Mouse (Mus musculus) stomach, embryonic 16.5 days (tissue): Measurements from ENCODE around the gene Wdr83. TPM values are rescaled to one million over a fixed set of nuclear protein-coding genes. Genes with fewer than 3 reads are reported as not detected.
"Not testable (repeated sequence)": the region's sequence is repeated elsewhere in the genome, so short reads cannot be mapped to it uniquely, and the experiment has no call there.

Source experiments
- ATAC-seq: fragments of 200-750 bp; cut with Nextera tagmentation; 2 replicates; pipeline ENCODE4 v1.8.0; 2017; ENCODE audit warnings: moderate number of reproducible peaks, moderate TSS enrichment; ENCODE audit not compliant: insufficient read depth, low FRiP score
- H3K27ac ChIP-seq: fragments of 300-500 bp; sonication (generic); 2 replicates; pipeline ENCODE4 v1.5.1; 2014; ENCODE audit warnings: low read length
- H3K27me3 ChIP-seq: fragments of 300-500 bp; sonication (generic); 2 replicates; pipeline ENCODE4 v1.6.1; 2014; ENCODE audit warnings: low read length, control low read depth, mixed read lengths; ENCODE audit not compliant: control insufficient read depth, insufficient read depth
- H3K36me3 ChIP-seq: fragments of 300-500 bp; sonication (generic); 2 replicates; pipeline ENCODE4 v1.6.1; 2014; ENCODE audit warnings: low read length; ENCODE audit not compliant: control insufficient read depth, insufficient read depth
- H3K4me1 ChIP-seq: fragments of 300-500 bp; sonication (generic); 2 replicates; pipeline ENCODE4 v1.6.1; 2014; ENCODE audit warnings: low read length, control low read depth, mixed read lengths; ENCODE audit not compliant: control insufficient read depth, insufficient read depth
- H3K4me2 ChIP-seq: fragments of 300-500 bp; sonication (generic); 2 replicates; pipeline ENCODE4 v1.6.1; 2014; ENCODE audit warnings: low read depth, low read length, mixed read lengths
- H3K4me3 ChIP-seq: fragments of 300-500 bp; sonication (generic); replicated peaks from 2 replicates; pipeline ENCODE4 v1.5.1; 2014; ENCODE audit warnings: mild to moderate bottlenecking, low read length
- H3K9ac ChIP-seq: fragments of 300-500 bp; sonication (generic); 2 replicates; pipeline ENCODE4 v1.6.1; 2014; ENCODE audit warnings: low read length
- H3K9me3 ChIP-seq: fragments of 300-500 bp; sonication (generic); replicated peaks from 2 replicates; pipeline ENCODE4 v1.6.1; 2016; ENCODE audit warnings: low read length, control low read depth; ENCODE audit not compliant: control insufficient read depth
- WGBS: fragments of 180-500 bp; shearing (Covaris S2); extraction: QIAGEN DNeasy Blood & Tissue Kit; methylation state at CpG from one replicate; pipeline ENCODE4 v1.1.7; 2014; 5-methylcytosine and 5-hydroxymethylcytosine counted together
- polyA plus RNA-seq: library from polyadenylated mRNA; unstranded; fragments of >200 nt; fragmentation: Nextera tagmentation; extraction: Ambion mirVana; gene quantifications from 2 replicates; pipeline ENCODE4 v1.2.1, GENCODE M21; 2015

The Wdr83 gene
- polyA plus RNA-seq, 1 experiment from 2014 or later, result 36.8 TPM

DNA sequence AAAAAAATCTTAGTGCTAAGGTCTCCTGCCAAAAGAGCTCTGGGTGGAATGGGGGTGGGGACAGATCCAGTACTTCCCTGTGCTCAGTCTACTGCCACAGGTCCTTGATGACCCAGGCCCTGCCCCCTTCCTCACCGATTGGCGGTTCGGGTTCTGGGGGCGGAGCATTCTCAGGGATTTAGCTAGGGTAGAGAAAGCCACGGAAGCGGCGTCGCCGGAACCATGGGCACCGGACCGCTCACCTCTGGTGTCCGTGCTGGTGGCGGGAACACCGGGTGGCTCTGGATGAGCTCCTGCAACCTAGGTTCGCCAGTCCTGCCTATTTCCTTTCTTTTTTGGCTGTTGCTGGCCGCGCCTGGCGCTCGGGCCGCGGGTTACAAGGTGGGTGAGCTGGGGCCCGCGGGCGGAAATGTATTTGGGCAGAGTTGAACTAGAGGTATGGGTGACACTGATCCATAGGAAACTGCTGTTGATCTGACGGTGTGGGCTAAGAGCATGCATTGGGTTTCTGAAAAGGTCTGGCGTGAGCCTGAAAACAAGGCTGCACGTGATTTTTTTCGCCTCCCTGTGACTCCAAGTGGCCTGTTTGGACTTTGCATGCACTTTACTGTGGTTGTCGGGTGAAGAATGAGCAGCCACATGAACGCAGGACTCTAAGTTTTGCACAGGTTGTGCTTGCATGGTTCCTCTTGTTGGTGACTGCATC, 2.2 kb upstream of the Wdr83 start, which contains the start of gene Man2b1:
Man2b1 (plus strand) TSS at position 163 of the 706 bp plus-strand sequence.
- Histone ChIP-seq H3K4me1 (peaks cover 25% of the 10 kb centered on the region), H3K27ac (peak within 1 kb of the TSS; percentile 46), H3K9ac (peak within 1 kb of the TSS; percentile 81), H3K9me3 (no peaks in the 10 kb centered on the region), H3K27me3 (no peaks in the 10 kb centered on the region), H3K4me2 (peak within 1 kb of the TSS; percentile 81), H3K4me3 (peak within 1 kb of the TSS; percentile 75), H3K36me3 (0 out of 2 replicates have a peak, but pooled peaks cover under 1% of the 10 kb centered on the region)
- WGBS, result under 1% methylated on average over 30 of the region's 30 CpGs
- ATAC-seq, result peak; percentile 93

DNA sequence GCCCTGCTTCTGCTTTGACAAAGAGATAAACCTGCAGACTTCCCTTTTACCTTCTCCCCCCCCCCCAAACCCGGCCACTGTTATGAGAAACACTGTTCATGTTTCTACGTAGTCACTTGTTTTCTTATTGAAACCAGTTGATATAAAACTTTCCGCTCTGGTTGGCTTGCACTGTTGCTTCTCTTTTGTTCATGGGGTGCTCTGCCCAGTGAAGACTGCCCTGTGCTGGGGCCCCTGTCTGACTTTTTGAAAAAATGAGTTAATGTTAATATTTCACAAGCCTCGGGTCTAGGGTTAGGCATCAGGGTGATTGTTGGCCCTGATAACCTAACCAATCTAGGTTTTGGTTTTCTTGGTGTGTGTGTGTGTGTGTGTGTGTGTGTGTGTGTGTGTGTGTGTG, 1.1 kb upstream of the Wdr83 start:
- H3K4me3 ChIP-seq, H3K4me2 ChIP-seq, H3K27me3 ChIP-seq, H3K9ac ChIP-seq, H3K9me3 ChIP-seq, H3K27ac ChIP-seq, H3K36me3 ChIP-seq, ATAC-seq: not testable (repeated sequence)
- peaks cover 25% of the 10 kb centered on the region for H3K4me1 ChIP-seq
- 82% methylated on average over 4 of the region's 4 CpGs for WGBS

DNA sequence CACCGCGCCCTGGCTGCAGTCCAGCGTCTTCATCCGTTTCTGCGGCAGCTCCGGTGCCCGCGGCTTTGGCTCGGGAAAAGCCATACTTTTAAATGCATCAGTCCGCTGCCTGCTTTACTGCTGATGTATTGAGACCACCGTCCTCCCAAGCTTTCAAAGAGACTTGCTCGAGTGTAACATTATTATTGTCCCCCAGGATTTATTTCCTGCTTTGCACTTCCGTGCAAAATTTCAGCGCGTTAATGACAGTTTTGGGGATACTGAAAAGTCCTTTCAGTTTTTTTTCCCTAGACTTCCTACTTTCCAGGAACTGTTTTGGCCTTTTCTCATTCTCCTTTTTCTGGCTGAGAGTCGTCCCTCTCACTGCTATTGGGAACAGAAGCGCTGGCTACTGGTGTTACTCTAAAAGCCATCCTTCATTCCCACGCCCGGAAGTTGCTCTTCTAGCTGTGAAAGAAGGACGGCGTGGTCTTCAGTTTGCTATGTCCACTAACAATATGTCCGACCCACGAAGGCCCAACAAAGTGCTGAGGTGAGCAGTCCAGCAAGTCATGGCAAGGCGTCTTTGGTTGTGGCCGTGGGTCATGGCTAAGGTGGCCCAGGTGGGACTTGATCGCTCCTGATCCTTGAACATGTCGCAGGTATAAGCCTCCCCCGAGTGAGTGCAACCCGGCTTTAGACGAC, 432 bp downstream of the Wdr83 start, which contains the start of gene Wdr83os:
Wdr83os (plus strand) TSS at position 209 of the 684 bp plus-strand sequence.
- H3K36me3 ChIP-seq, result no peaks in the 10 kb centered on the region
- peak within 1 kb of the TSS; percentile 86 for H3K27ac ChIP-seq
- peaks cover 25% of the 10 kb centered on the region for H3K4me1 ChIP-seq
- WGBS, result under 1% methylated on average over 30 of the region's 30 CpGs
- no peaks in the 10 kb centered on the region for H3K9me3 ChIP-seq
- H3K4me2 ChIP-seq, result peak within 1 kb of the TSS; percentile 96
- H3K9ac ChIP-seq, result peak within 1 kb of the TSS; percentile 96
- H3K27me3 ChIP-seq, result no peaks in the 10 kb centered on the region
- peak within 1 kb of the TSS; percentile 77 for H3K4me3 ChIP-seq
- ATAC-seq, result 0 out of 2 replicates have a peak, but pooled peaks have one; percentile 2

DNA sequence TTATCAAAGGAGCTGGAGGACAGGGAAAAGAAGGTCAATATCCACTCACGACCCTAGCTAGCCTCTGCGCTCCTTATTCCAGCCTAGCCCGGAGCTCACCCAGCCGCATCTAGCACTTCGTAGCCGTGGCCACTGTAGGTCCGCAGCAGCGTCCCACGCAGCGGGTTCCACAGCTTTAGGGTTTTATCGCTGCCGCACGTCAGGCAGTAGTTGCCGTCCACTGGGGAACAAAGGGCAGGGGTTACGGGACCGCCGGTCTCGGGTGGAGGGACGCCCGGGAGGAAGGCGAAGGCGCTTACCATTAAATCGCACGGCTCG, 933 bp downstream of the Wdr83 start:
- Histone ChIP-seq H3K4me3 (peak overlapping the region; percentile 77), H3K4me1 (peaks cover 25% of the 10 kb centered on the region), H3K4me2 (peak overlapping the region; percentile 96), H3K27ac (peak overlapping the region; percentile 86), H3K27me3 (no peaks in the 10 kb centered on the region), H3K9me3 (no peaks in the 10 kb centered on the region), H3K9ac (peak overlapping the region; percentile 96), H3K36me3 (no peaks in the 10 kb centered on the region)
- no peak for ATAC-seq
- under 1% methylated on average over 25 of the region's 25 CpGs for whole genome bisulfite sequencing

DNA sequence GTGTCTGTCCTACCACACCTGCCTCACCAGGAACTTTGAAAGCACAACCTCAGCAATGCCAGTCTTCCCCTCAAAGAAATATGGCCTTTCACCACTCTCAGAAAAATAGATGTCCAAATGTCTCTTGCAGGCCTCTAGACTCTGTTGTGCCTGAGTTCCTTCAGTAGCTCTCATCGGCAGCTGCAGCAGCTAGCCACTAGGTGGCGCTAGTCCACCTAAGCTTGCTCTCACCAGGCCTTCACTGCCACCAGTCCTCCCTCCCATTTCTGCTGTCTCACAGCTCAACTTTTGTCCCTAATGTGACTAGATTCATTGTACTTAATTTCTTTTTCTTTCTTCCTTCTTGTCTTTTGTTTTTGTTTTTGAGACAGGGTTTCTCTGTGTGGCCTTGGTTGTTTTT, 4.1 kb downstream of the Wdr83 start:
- peaks cover 17% of the 10 kb centered on the region for H3K4me1 ChIP-seq
- H3K27ac ChIP-seq, result no peak overlapping the region
- no peak overlapping the region for H3K4me3 ChIP-seq
- H3K4me2 ChIP-seq, result no peak overlapping the region
- H3K9ac ChIP-seq, result no peak overlapping the region
- WGBS, result 2% methylated on average over 2 of the region's 2 CpGs
- H3K27me3 ChIP-seq, result no peaks in the 10 kb centered on the region
- peak; percentile 58; the same call in 1 of the 2 replicates for ATAC-seq
- no peaks in the 10 kb centered on the region; the same call in 1 of the 2 replicates for H3K36me3 ChIP-seq
- no peaks in the 10 kb centered on the region for H3K9me3 ChIP-seq

DNA sequence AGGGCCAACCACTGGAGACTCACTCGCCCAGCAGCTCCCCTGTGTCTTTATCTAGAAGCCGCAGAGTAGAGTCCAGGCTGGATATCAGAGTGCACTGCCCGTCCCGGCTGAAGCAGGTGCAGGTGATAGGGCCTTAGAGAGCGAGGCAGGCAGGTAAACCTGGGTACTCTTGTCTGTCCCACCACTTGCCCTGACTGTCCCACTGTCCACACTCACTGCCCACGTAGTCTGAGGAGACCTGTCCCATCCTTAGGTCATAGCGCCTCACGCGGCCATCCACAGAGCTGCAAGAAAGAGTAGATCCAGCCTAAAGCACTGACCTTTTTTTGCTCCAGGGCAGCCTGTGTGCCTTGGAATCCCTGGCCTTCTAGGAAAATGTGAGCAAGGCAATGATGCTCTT, 5.1 kb downstream of the Wdr83 start:
- peaks cover 17% of the 10 kb centered on the region for H3K4me1 ChIP-seq
- H3K4me2 ChIP-seq, result no peak overlapping the region
- WGBS, result 64% methylated on average over 9 of the region's 9 CpGs
- H3K27me3 ChIP-seq, result no peaks in the 10 kb centered on the region
- no peak for ATAC-seq
- H3K9ac ChIP-seq, result no peak overlapping the region
- no peak overlapping the region for H3K4me3 ChIP-seq
- H3K27ac ChIP-seq, result no peak overlapping the region
- no peaks in the 10 kb centered on the region; the same call in 1 of the 2 replicates for H3K36me3 ChIP-seq
- no peaks in the 10 kb centered on the region for H3K9me3 ChIP-seq

DNA sequence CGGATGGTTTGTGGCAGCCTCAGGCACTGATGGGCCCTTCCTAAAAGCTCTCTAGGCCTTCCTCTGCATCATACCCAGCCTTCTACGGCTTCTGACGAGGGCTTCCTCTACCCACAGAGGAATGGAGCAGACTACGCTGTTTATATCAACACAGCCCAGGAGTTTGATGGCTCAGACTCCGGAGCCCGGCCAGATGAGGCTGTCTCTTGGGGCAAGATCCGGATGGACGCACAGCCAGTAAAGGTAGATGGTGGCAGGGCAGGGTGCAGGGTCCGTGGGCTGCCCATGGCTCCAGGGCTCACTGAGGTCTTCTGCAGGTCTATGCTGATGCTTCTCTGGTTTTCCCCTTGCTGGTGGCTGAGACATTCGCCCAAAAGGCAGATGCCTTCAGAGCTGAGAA, 6.5 kb downstream of the Wdr83 start:
- Histone ChIP-seq H3K9me3 (no peaks in the 10 kb centered on the region), H3K27me3 (no peaks in the 10 kb centered on the region), H3K4me2 (no peak overlapping the region), H3K4me1 (peaks cover 14% of the 10 kb centered on the region), H3K4me3 (no peak overlapping the region), H3K9ac (no peak overlapping the region), H3K27ac (no peak overlapping the region), H3K36me3 (no peaks in the 10 kb centered on the region; the same call in 1 of the 2 replicates)
- 82% methylated on average over 10 of the region's 10 CpGs for WGBS
- no peak for ATAC-seq

DNA sequence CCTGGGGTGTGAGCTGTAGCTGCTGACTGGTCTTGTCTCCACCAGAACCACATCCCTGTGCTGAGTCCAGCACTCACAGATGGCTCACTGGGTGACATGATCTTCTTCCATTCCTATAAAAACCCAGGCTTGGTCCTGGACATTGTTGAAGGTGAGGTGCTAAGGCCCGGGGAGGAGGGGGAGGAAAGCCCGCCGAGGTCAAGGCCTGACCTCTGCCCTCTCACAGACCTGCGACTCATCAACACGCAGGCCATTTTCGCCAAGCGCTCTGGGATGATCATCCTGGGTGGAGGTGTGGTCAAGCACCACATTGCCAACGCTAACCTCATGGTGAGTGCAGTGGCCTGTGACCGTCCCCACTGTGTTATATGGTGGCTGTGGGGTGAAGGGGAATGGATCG, 6.9 kb downstream of the Wdr83 start:
- Histone ChIP-seq H3K4me2 (no peak overlapping the region), H3K27me3 (no peaks in the 10 kb centered on the region), H3K9me3 (no peaks in the 10 kb centered on the region), H3K4me1 (peaks cover 11% of the 10 kb centered on the region), H3K4me3 (no peak overlapping the region), H3K36me3 (no peaks in the 10 kb centered on the region; the same call in 1 of the 2 replicates), H3K27ac (no peak overlapping the region), H3K9ac (no peak overlapping the region)
- WGBS, result 83% methylated on average over 10 of the region's 10 CpGs
- ATAC-seq, result no peak

DNA sequence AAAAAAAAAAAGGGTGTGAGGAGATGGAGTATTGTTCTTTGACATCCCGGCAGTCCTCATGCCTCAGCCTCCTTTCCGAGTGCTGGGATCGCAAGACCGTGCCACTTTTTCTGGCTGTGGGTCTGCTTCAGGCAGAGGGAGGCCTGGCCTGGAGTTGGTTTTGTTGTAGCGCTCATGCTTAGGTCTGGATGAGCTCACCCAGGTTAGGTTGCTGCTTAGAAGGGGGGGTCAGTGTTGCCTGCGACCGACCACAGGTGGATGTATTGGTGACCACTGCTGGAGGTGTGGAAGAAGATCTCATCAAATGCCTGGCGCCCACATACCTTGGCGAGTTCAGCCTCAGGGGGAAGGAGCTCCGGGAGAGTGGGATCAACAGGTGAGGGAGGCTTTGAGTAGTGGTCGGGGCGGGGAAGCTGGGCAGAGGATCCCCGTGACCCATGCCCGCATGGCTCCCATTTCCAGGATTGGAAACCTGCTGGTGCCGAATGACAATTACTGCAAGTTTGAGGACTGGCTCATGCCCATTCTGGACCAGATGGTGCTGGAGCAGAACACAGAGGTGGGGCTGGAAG, 8.0 kb downstream of the Wdr83 start:
- Histone ChIP-seq H3K9ac (no peak overlapping the region), H3K27me3 (no peaks in the 10 kb centered on the region), H3K4me1 (peaks cover 11% of the 10 kb centered on the region), H3K4me2 (no peak overlapping the region), H3K27ac (no peak overlapping the region), H3K36me3 (no peaks in the 10 kb centered on the region; the same call in 1 of the 2 replicates), H3K9me3 (no peaks in the 10 kb centered on the region), H3K4me3 (no peak overlapping the region)
- no peak for ATAC-seq
- WGBS, result 92% methylated on average over 15 of the region's 15 CpGs
